Mouse (Mus musculus) stomach, postnatal 0 days (tissue): ENCODE data around the gene Slc3a2.

Source experiments
- CTCF ChIP-seq: IDR thresholded peaks from 2 replicates; pipeline ENCODE4 v1.5.1; 2016; ENCODE audit warnings: antibody characterized with exemption, low read depth, mild to moderate bottlenecking, moderate library complexity
- EP300 ChIP-seq: optimal IDR thresholded peaks from 2 replicates; pipeline ENCODE3; 2016; ENCODE audit warnings: antibody characterized with exemption

DNA sequence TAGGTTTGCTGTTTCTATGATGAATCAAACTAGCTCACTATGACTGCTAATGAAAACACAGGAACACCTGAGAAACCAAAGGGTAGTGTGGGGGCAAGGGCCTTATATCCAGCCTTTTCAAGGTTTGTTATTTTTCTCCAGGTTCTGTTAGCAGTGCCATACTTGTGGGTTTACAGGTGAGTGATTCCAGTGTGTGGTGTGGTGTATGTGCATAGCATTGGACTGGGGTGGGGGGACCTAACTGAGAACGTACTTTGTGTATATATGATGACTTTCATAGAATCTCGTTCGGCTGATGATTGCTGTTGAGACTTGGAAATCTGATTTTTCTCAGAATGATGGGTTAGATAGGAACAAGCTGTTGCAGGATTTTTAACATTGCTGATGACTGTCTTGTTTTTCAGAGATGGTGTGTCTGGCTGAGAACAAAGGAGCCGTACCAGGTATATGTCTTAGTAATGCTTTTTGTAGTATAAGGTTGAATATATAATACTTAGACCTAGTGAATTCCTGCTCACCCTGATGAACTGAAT, 2.0 kb upstream of the Slc3a2 start:
- TF ChIP-seq CTCF = no peak
- TF ChIP-seq EP300 = no peak
